ENCODE assay signal across 8 mouse cellular contexts in the genomic region with DNA sequence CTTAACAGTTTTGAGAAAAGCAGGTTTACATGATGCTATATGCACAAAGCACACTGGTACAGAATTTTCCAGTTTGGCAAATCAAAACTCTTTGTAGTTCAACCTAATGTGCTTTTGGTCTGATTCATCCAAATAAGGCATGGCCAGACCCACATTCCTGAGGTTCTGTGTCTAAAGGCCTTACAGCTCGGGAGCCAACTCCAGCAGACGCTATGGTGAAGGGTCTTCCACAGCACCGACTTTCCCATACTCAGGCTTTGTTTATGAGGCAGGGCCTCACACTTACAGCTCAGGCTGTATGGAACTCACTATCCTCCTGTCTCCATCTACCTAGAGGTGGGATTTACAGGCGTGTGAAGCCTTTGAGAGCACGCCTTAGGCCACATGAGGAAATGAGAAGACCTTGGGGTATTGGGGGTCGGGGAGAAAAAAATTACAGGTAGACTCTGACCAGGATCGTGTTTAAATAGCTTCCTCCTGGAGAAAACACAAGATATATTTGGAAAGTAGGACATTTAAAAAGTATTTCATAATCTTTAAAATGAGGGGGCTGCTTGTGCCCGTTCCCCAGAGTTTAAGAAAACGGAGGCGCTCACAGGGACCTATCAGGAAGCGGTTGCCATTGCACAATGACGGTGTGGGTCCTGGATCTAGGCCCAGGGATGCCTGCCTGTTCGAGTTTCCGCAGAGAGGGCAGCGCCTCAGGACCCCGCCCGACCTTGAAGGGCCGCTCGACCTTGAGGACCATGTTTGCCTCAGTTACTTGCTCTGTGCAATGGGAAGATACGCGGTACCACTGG. TPM values are rescaled to one million over a fixed set of nuclear protein-coding genes. Genes with fewer than 3 reads are reported as not detected.
DNase-seq lines count a peak whose midpoint lies in the region; ATAC-seq and TF ChIP-seq lines count a peak whose summit lies in the region.

Ppia (plus strand) TSS at position 693 of the 800 bp plus-strand sequence.

- no peaks in the 10 kb centered on the region for H3K9me3 ChIP-seq in ES-Bruce4 (replicated peaks; ENCODE audit: control insufficient read depth, insufficient read depth, low read length, poor library complexity, severe bottlenecking)
- H3K9me3 ChIP-seq in kidney, embryonic 14.5 days (ENCODE audit: control insufficient read depth, low read length) = no peaks in the 10 kb centered on the region
- H3K9me3 ChIP-seq in lung, embryonic 14.5 days (ENCODE audit: low read depth, low read length) = no peaks in the 10 kb centered on the region

- ATAC-seq in granulocyte monocyte progenitor cell, adult 5-6 weeks (replicated peaks; ENCODE audit: poor library complexity, severe bottlenecking) = peak; percentile 64
- peak; percentile 67 for ATAC-seq in kidney, embryonic 14.5 days (ENCODE audit: low FRiP score, low TSS enrichment)
- ATAC-seq in lung, embryonic 14.5 days (ENCODE audit: insufficient read depth) = peak; percentile 66

- DNase-seq in 416B (ENCODE audit: low read depth) = peak; percentile 94
- peak; percentile 64 for DNase-seq in embryo, embryonic 10.5 days (ENCODE audit: low spot score)
- peak; percentile 72 for DNase-seq in lung, embryonic 14.5 days
- DNase-seq in ovary, postnatal 36 days (ENCODE audit: low spot score) = no peak

- TF ChIP-seq POLR2A in ES-Bruce4 (IDR thresholded peaks at IDR 0.05; ENCODE audit: insufficient read depth, low read length) = no peak
- TF ChIP-seq POLR2A in small intestine, adult 2 months (IDR thresholded peaks at IDR 0.05; ENCODE audit: low read depth, low read length) = no peak

- TF ChIP-seq EP300 in ES-Bruce4 (IDR thresholded peaks at IDR 0.05; ENCODE audit: insufficient read depth, low read depth, low read length) = no peak

- H3K36me3 ChIP-seq in ES-Bruce4 (ENCODE audit: control insufficient read depth, insufficient read depth, low read length, poor library complexity, severe bottlenecking) = peaks cover 35% of the 10 kb centered on the region
- peaks cover 26% of the 10 kb centered on the region for H3K36me3 ChIP-seq in kidney, embryonic 14.5 days (ENCODE audit: control insufficient read depth, insufficient read depth, low read length)
- H3K36me3 ChIP-seq in lung, embryonic 14.5 days (ENCODE audit: insufficient read depth) = peaks cover 25% of the 10 kb centered on the region
- H3K36me3 ChIP-seq in small intestine, adult 2 months (ENCODE audit: control insufficient read depth, insufficient read depth, low read length) = peaks cover 12% of the 10 kb centered on the region

- peak within 1 kb of the TSS; percentile 99 for H3K9ac ChIP-seq in ES-Bruce4 (ENCODE audit: low read depth, poor library complexity, severe bottlenecking)
- H3K9ac ChIP-seq in kidney, embryonic 14.5 days (ENCODE audit: low read depth, low read length) = peak within 1 kb of the TSS; percentile 85
- H3K9ac ChIP-seq in lung, embryonic 14.5 days = peak within 1 kb of the TSS; percentile 99

- no peaks in the 10 kb centered on the region for H3K4me1 ChIP-seq in ES-Bruce4 (ENCODE audit: control insufficient read depth, insufficient read depth, low read length)
- no peaks in the 10 kb centered on the region; the same call in 1 of the 2 replicates for H3K4me1 ChIP-seq in kidney, embryonic 14.5 days (ENCODE audit: control insufficient read depth, insufficient read depth, low read length)
- no peaks in the 10 kb centered on the region for H3K4me1 ChIP-seq in lung, embryonic 14.5 days (ENCODE audit: insufficient read depth)
- peaks cover 4% of the 10 kb centered on the region; the same call in 1 of the 2 replicates for H3K4me1 ChIP-seq in small intestine, adult 2 months (ENCODE audit: control insufficient read depth, insufficient read depth, insufficient read length, low read length)

- no peaks in the 10 kb centered on the region for H3K27me3 ChIP-seq in ES-Bruce4 (ENCODE audit: control insufficient read depth, insufficient read depth, low read length, poor library complexity, severe bottlenecking)
- H3K27me3 ChIP-seq in kidney, embryonic 14.5 days (ENCODE audit: control insufficient read depth, insufficient read depth, low read length) = no peaks in the 10 kb centered on the region
- no peaks in the 10 kb centered on the region for H3K27me3 ChIP-seq in lung, embryonic 14.5 days (ENCODE audit: insufficient read depth, low read length)
- no peaks in the 10 kb centered on the region for H3K27me3 ChIP-seq in small intestine, adult 2 months (ENCODE audit: control insufficient read depth, insufficient read depth, low read length)

- 6% methylated on average over 21 of the region's 21 CpGs for WGBS in kidney, embryonic 14.5 days
- WGBS in lung, embryonic 14.5 days = 3% methylated on average over 21 of the region's 21 CpGs
- 11% methylated on average over 21 of the region's 21 CpGs for WGBS in small intestine, adult 2 months

- peak within 1 kb of the TSS; percentile 90 for H3K27ac ChIP-seq in ES-Bruce4 (ENCODE audit: insufficient read depth, low read length)
- H3K27ac ChIP-seq in kidney, embryonic 14.5 days (ENCODE audit: low read depth, low read length) = peak within 1 kb of the TSS; percentile 97
- H3K27ac ChIP-seq in lung, embryonic 14.5 days (ENCODE audit: low read depth) = peak within 1 kb of the TSS; percentile 99
- peak within 1 kb of the TSS; percentile 90 for H3K27ac ChIP-seq in small intestine, adult 2 months (ENCODE audit: insufficient read depth, low read depth, low read length)

- peak within 1 kb of the TSS; percentile 92 for H3K4me3 ChIP-seq in ES-Bruce4 (ENCODE audit: low read depth, low read length)
- peak within 1 kb of the TSS; percentile 64 for H3K4me3 ChIP-seq in kidney, embryonic 14.5 days (ENCODE audit: low read length)
- H3K4me3 ChIP-seq in lung, embryonic 14.5 days (ENCODE audit: low read depth, low read length) = peak within 1 kb of the TSS; percentile 95
- peak within 1 kb of the TSS; percentile 91 for H3K4me3 ChIP-seq in small intestine, adult 2 months (ENCODE audit: low read depth, low read length)

- H3K4me2 ChIP-seq in kidney, embryonic 14.5 days (replicated peaks; ENCODE audit: low read depth, low read length) = peak within 1 kb of the TSS; percentile 91
- H3K4me2 ChIP-seq in lung, embryonic 14.5 days = peak within 1 kb of the TSS; percentile 94

- no peak for TF ChIP-seq CTCF in ES-Bruce4 (IDR thresholded peaks at IDR 0.05; ENCODE audit: low read depth, low read length)
- no peak for TF ChIP-seq CTCF in lung, embryonic 14.5 days (IDR thresholded peaks at IDR 0.05; ENCODE audit: low read depth)
- no peak for TF ChIP-seq CTCF in small intestine, adult 2 months (IDR thresholded peaks at IDR 0.05; ENCODE audit: extremely low read depth, insufficient read length, insufficient replicate concordance, low read depth, low read length)

RNA-seq across cellular contexts. Expression of gene Ppia, which starts in this region (rescaled TPM):
- polyA plus RNA-seq in ES-Bruce4 (2011; ENCODE audit: insufficient read depth, insufficient read length, low read depth, missing spikeins) = 2,132 and 2,301 TPM in 2 replicates
- 4,322 and 4,754 TPM in 2 replicates for total RNA-seq in granulocyte monocyte progenitor cell, adult 5-6 weeks (2014; fragmentation: Nextera tagmentation)
- 1,769 and 2,269 TPM in 2 replicates for total RNA-seq in granulocyte monocyte progenitor cell, adult 5-6 weeks (2017)
- polyA plus RNA-seq in kidney, embryonic 14.5 days (2014; fragmentation: Nextera tagmentation; extraction: Ambion mirVana) = 6,047 and 7,558 TPM in 2 replicates
- polyA plus RNA-seq in lung, embryonic 14.5 days (2014; fragmentation: Nextera tagmentation; extraction: Ambion mirVana) = 6,177 and 6,257 TPM in 2 replicates
- 275 and 276 TPM in 2 replicates for polyA plus RNA-seq in small intestine, adult 2 months (2012; rRNA removed)
